ENCODE assay signal across 8 mouse cellular contexts in the genomic region with DNA sequence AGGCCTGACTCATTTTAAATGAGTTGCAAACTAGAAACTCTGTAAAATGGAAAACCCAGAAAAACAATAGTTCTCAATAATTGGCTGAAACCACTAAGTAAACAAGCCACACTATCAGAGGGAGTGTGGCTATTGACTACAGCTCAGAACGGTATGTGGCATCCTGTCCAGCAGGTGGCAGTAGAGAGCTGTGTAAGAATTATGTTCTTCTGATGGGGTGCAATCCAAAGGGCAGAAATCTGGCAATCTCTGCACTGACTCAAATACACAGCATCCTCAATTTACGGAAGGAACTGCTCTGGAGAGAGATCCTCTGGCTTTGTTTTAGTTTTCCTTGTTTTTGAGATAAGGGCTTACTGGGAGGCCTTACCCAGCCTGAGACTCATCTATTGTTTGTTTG. TPM values are rescaled to one million over a fixed set of nuclear protein-coding genes. Genes with fewer than 3 reads are reported as not detected.
DNase-seq lines count a peak whose midpoint lies in the region; ATAC-seq lines count a peak whose summit lies in the region.

No protein-coding gene starts in this region.

- no peak overlapping the region for H3K4me3 ChIP-seq in forebrain, embryonic 15.5 days
- H3K4me3 ChIP-seq in hindbrain, embryonic 10.5 days: no peak overlapping the region

- 2% methylated on average over 2 of the region's 2 CpGs for WGBS in forebrain, embryonic 15.5 days
- 18% methylated on average over 2 of the region's 2 CpGs for WGBS in hindbrain, embryonic 10.5 days

- H3K36me3 ChIP-seq in forebrain, embryonic 15.5 days: no peaks in the 10 kb centered on the region
- no peaks in the 10 kb centered on the region for H3K36me3 ChIP-seq in hindbrain, embryonic 10.5 days

- no peak overlapping the region for H3K4me2 ChIP-seq in forebrain, embryonic 15.5 days (replicated peaks)

- H3K27ac ChIP-seq in forebrain, embryonic 15.5 days (replicated peaks): no peak overlapping the region
- no peak overlapping the region for H3K27ac ChIP-seq in hindbrain, embryonic 10.5 days

- no peaks in the 10 kb centered on the region for H3K4me1 ChIP-seq in forebrain, embryonic 15.5 days
- H3K4me1 ChIP-seq in hindbrain, embryonic 10.5 days (replicated peaks): no peaks in the 10 kb centered on the region

- DNase-seq in MEL-GATA-1-ER (ENCODE audit: extremely low read depth, low read depth): peak; percentile 73
- DNase-seq in c-Kit-positive CD71-positive TER-119-negative erythroid progenitor cells, embryonic 14.5 days (ENCODE audit: low read depth): peak; percentile 77
- DNase-seq in hindbrain, embryonic 10.5 days (ENCODE audit: low spot score): peak; percentile 80
- peak; percentile 83 for DNase-seq in layer of hippocampus, adult 9-11 months
- DNase-seq in lung, postnatal 36 days: peak; percentile 96
- peak; percentile 88 to 92 for DNase-seq in right cerebral cortex, postnatal 10 days (ENCODE audit: low spot score in 2 of 2)
- peak; percentile 90 for DNase-seq in urinary bladder, postnatal 25 days (ENCODE audit: low spot score)

- H3K27me3 ChIP-seq in forebrain, embryonic 15.5 days: no peaks in the 10 kb centered on the region
- H3K27me3 ChIP-seq in hindbrain, embryonic 10.5 days (ENCODE audit: insufficient read depth, poor library complexity, severe bottlenecking): no peaks in the 10 kb centered on the region

- peak; percentile 48; the same call in 1 of the 2 replicates for ATAC-seq in forebrain, embryonic 15.5 days (replicated peaks)

- no peak overlapping the region for H3K9ac ChIP-seq in forebrain, embryonic 15.5 days (replicated peaks)

- H3K9me3 ChIP-seq in forebrain, embryonic 15.5 days: no peaks in the 10 kb centered on the region
- no peaks in the 10 kb centered on the region for H3K9me3 ChIP-seq in hindbrain, embryonic 10.5 days

RNA-seq across cellular contexts. Expression of a gene that starts 15.9 kb away (rescaled TPM):
- polyA plus RNA-seq in forebrain, embryonic 15.5 days (2015; fragmentation: Nextera tagmentation; extraction: Ambion mirVana): 0.67 and 1.0 TPM in 2 replicates
- polyA plus RNA-seq in hindbrain, embryonic 10.5 days (2016; fragmentation: Nextera tagmentation; extraction: Ambion mirVana): 0.73 and 1.0 TPM in 2 replicates

RNA-seq across cellular contexts. Expression of a gene that starts 59.2 kb away (rescaled TPM):
- polyA plus RNA-seq in forebrain, embryonic 15.5 days (2015; fragmentation: Nextera tagmentation; extraction: Ambion mirVana): 17.8 and 21.0 TPM in 2 replicates
- 10.0 and 12.3 TPM in 2 replicates for polyA plus RNA-seq in hindbrain, embryonic 10.5 days (2016; fragmentation: Nextera tagmentation; extraction: Ambion mirVana)
